Mouse (Mus musculus) kidney, adult 2 months (tissue): ENCODE data around the gene Hdac11. TPM values are rescaled to one million over a fixed set of nuclear protein-coding genes. Genes with fewer than 3 reads are reported as not detected.

Experiments
- DNase-seq: peaks from one replicate; pipeline ENCODE4 v3.0.0; 2021
- H3K27ac ChIP-seq: fragments of 200-500 bp; 2 replicates; pipeline ENCODE4 v1.5.1; 2012; ENCODE audit warnings: low read depth, low read length, control low read depth, inconsistent platforms; ENCODE audit not compliant: insufficient read depth
- H3K27me3 ChIP-seq: fragments of 200-500 bp; replicated peaks from 2 replicates; pipeline ENCODE4 v1.6.1; 2012; ENCODE audit warnings: mild to moderate bottlenecking, moderate library complexity, low read length, inconsistent platforms; ENCODE audit not compliant: control insufficient read depth, insufficient read depth
- H3K36me3 ChIP-seq: fragments of 200-500 bp; 2 replicates; pipeline ENCODE4 v1.6.1; 2012; ENCODE audit warnings: mild to moderate bottlenecking, moderate library complexity, low read length, inconsistent platforms; ENCODE audit not compliant: control insufficient read depth, insufficient read depth
- H3K4me1 ChIP-seq: fragments of 200-500 bp; 2 replicates; pipeline ENCODE4 v1.6.1; 2011; ENCODE audit warnings: low read length; ENCODE audit not compliant: control insufficient read depth, insufficient read depth
- H3K4me3 ChIP-seq: fragments of 200-500 bp; 2 replicates; pipeline ENCODE4 v1.5.1; 2011; ENCODE audit warnings: mild to moderate bottlenecking, low read depth, low read length, control low read depth; ENCODE audit not compliant: insufficient read depth
- CTCF ChIP-seq: fragments of 200-500 bp; conservative IDR thresholded peaks from 2 replicates; pipeline ENCODE4 v1.5.1; 2011; ENCODE audit warnings: low read depth, mild to moderate bottlenecking, control low read depth, low read length, moderate library complexity, mixed read lengths; ENCODE audit not compliant: insufficient read depth, insufficient read length
- POLR2A ChIP-seq: fragments of 200-500 bp; IDR thresholded peaks from one replicate; pipeline ENCODE4 v1.6.1; 2011; ENCODE audit warnings: low read depth, low read length, control low read depth
- WGBS: fragments of 180-500 bp; shearing (Covaris S2); methylation state at CpG from one replicate; pipeline ENCODE4 v1.1.7; 2018; 5-methylcytosine and 5-hydroxymethylcytosine counted together
- polyA plus RNA-seq: library from polyadenylated mRNA; depleted of rRNA; stranded (reverse); fragments of >200 nt; gene quantifications from 2 replicates; pipeline ENCODE4 v1.2.3, GENCODE M21; 2012; rRNA removed

The Hdac11 gene
- polyA plus RNA-seq: 43.5 and 46.7 TPM in 2 replicates

- TF ChIP-seq CTCF (no peak), POLR2A (no peak)
- Histone ChIP-seq H3K36me3 (no peaks in the 10 kb centered on the region), H3K4me3 (peak within 1 kb of the TSS; percentile 66), H3K4me1 (no peaks in the 10 kb centered on the region; the same call in 1 of the 2 replicates), H3K27ac (peak within 1 kb of the TSS; percentile 97), H3K27me3 (no peaks in the 10 kb centered on the region)
- DNase-seq: peak; percentile 96
- WGBS: under 1% methylated on average over 41 of the region's 42 CpGs
These were observed at the start of gene Hdac11 for GRCm38 (mm10) chr6:91156554-91157236. TSS of gene Hdac11 (plus strand) at chr6:91156665.

- Histone ChIP-seq H3K4me1 (peaks cover 12% of the 10 kb centered on the region; the same call in 1 of the 2 replicates), H3K36me3 (no peaks in the 10 kb centered on the region), H3K27ac (no peak overlapping the region), H3K27me3 (no peaks in the 10 kb centered on the region), H3K4me3 (no peak overlapping the region)
- no peak for TF ChIP-seq CTCF
- no peak for TF ChIP-seq POLR2A
- WGBS: 89% methylated on average over 3 of the region's 3 CpGs
- no peak for DNase-seq
These were observed 48.1 kb upstream of the Hdac11 start for GRCm38 (mm10) chr6:91108301-91108916.

GRCm38 (mm10) chr6:91108917-91109450 is 47.5 kb upstream of the Hdac11 start:
- Histone ChIP-seq H3K27ac (no peak overlapping the region), H3K4me1 (peaks cover 12% of the 10 kb centered on the region; the same call in 1 of the 2 replicates)

GRCm38 (mm10) chr6:91109489-91109888 is 47.0 kb upstream of the Hdac11 start:
- no peak overlapping the region for H3K27ac ChIP-seq
- no peak overlapping the region for H3K4me3 ChIP-seq
- peaks cover 8% of the 10 kb centered on the region; the same call in 1 of the 2 replicates for H3K4me1 ChIP-seq
- no peaks in the 10 kb centered on the region for H3K27me3 ChIP-seq
- H3K36me3 ChIP-seq: no peaks in the 10 kb centered on the region
- TF ChIP-seq CTCF (no peak), POLR2A (no peak)
- no peak for DNase-seq

More at GRCm38 (mm10) chr6:91108917-91109450, 47.5 kb upstream of the Hdac11 start:
- Histone ChIP-seq H3K4me3 (no peak overlapping the region), H3K36me3 (no peaks in the 10 kb centered on the region), H3K27me3 (no peaks in the 10 kb centered on the region)
- WGBS: 78% methylated on average over 2 of the region's 2 CpGs
- no peak for DNase-seq
- TF ChIP-seq CTCF (no peak), POLR2A (no peak)

- H3K27me3 ChIP-seq: no peaks in the 10 kb centered on the region
- no peaks in the 10 kb centered on the region for H3K36me3 ChIP-seq
- no peak for TF ChIP-seq POLR2A
- no peak for TF ChIP-seq CTCF
- no peak overlapping the region for H3K27ac ChIP-seq
- H3K4me1 ChIP-seq: peaks cover 4% of the 10 kb centered on the region; the same call in 1 of the 2 replicates
- no peak for DNase-seq
- no peak overlapping the region for H3K4me3 ChIP-seq
- WGBS: 64% methylated on average over 13 of the region's 13 CpGs
These were observed 46.0 kb upstream of the Hdac11 start for GRCm38 (mm10) chr6:91110323-91111020.

- Histone ChIP-seq H3K36me3 (no peaks in the 10 kb centered on the region), H3K4me1 (peaks cover 8% of the 10 kb centered on the region; the same call in 1 of the 2 replicates), H3K4me3 (no peak overlapping the region), H3K27me3 (no peaks in the 10 kb centered on the region), H3K27ac (no peak overlapping the region)
- peak; percentile 50 for DNase-seq
- 63% methylated on average over 10 of the region's 10 CpGs for WGBS
- TF ChIP-seq CTCF (no peak), POLR2A (no peak)
These were observed 45.1 kb upstream of the Hdac11 start for GRCm38 (mm10) chr6:91111141-91111953.
